Mouse (Mus musculus): Measurements from ENCODE around the gene Olfr603.
"Not testable (repeated sequence)": the region's sequence is repeated elsewhere in the genome, so short reads cannot be mapped to it uniquely, and the experiment has no call there.

The Olfr603 gene

DNA sequence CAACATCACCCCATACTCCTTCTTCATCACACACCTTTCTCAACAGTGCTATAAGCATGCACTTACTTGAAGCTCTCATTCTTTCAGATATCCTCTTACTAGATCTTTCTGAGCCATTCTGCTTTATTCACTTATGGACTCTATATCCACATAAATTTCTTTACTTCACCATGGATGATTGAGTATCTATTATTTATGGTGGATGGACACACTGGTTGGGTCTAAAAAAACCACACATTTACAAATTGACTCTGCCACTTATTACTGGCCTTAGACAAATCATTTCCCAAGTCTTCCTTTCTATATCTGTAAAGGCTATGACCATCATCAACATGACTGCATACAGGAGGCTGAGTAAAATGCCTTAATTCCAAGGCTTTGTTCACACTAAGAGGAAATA, at the start of gene Olfr603:
Olfr603 (minus strand) TSS at position 101 of the 400 bp plus-strand sequence.
- no peak for DNase-seq (ENCODE audit: low spot score in 2 of 2)

- not testable (repeated sequence) for DNase-seq (ENCODE audit: low spot score in 2 of 2)
Measured at GRCm38 (mm10) chr7:103414772-103415171, 28.8 kb upstream of the Olfr603 start, which contains the start of gene Usp17lc. Gene Usp17lc, plus strand, starts transcription at chr7:103415072.

DNA sequence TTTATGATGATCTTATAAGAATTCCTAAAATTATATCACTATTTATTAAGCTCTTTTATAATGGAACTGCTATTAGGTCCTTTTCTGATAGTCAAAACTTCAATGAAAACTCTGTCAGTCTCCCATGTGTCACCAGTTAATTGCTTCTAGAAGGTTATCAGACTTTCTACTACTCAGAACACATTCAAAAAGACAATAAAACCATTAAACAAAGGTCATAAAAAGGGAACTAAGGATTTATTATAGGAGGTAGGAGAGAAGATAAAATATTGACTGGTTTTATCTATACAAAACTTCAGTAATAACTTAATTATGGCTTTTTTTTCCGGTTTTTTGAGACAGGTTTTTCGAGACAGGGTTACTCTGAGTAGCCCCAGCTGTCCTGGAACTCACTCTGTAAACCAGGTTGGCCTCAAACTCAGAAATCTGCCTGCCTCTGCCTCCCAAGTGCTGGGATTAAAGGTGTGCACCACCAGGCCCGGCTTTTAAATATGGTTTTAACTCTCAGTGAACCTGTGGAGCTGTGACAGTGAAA, 20.6 kb upstream of the Olfr603 start:
- not testable (repeated sequence) for DNase-seq (ENCODE audit: low spot score in 2 of 2)

DNA sequence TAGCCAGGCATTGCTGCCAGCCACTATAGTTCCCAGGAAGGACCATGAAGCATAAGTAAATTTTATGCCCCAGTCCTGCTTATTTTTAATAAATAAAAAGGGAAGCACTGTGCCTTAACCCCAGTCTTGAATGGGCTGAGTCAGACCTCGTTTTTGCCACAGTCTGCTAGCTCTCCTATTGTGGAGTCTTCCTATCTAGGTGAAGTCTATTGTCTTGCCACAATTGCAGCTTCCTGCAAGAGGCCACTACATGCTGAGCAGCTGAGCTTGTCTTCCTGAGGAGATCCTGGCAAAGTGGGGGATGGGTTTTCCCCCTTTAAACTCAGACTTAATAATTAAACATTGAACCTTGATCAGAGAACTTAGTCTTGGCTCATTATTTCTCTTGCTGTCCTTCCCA, 13.0 kb upstream of the Olfr603 start:
- no peak for DNase-seq (ENCODE audit: low spot score in 2 of 2)

GRCm38 (mm10) chr7:103397758-103398157, 11.8 kb upstream of the Olfr603 start:
- DNase-seq (ENCODE audit: low spot score in 2 of 2), result no peak

GRCm38 (mm10) chr7:103362555-103362954, 23.4 kb downstream of the Olfr603 start, which contains the start of gene Olfr601:
Gene Olfr601, minus strand, starts transcription at chr7:103362655.
- DNase-seq (ENCODE audit: low spot score in 2 of 2), result no peak

- DNase-seq (ENCODE audit: low spot score in 2 of 2), result no peak
Measured at GRCm38 (mm10) chr7:103349569-103349968, 36.4 kb downstream of the Olfr603 start, which contains the start of gene Olfr600. Gene Olfr600, minus strand, starts transcription at chr7:103349669.

- DNase-seq (ENCODE audit: low spot score in 2 of 2), result no peak
Measured at GRCm38 (mm10) chr7:103335617-103336016, 50.4 kb downstream of the Olfr603 start, which contains the start of gene Olfr599. Gene Olfr599, plus strand, starts transcription at chr7:103335917.
